Comparison of ENCODE assay signal across 8 mouse cellular contexts in genomic region chr3:52954656-52955055, GRCm38 (mm10).
DNase-seq lines count a peak whose midpoint lies in the region; ATAC-seq lines count a peak whose summit lies in the region.
"Had no signal": no experiment of that assay in that cellular context is flagged by ENCODE, and none has a peak within 500 bp of the region (broad histone marks: within the 10 kb centered on the region; RNA-seq: fewer than 3 reads in every experiment).

No protein-coding gene starts in this region.

- no peaks in the 10 kb centered on the region for H3K9me3 ChIP-seq in limb, embryonic 10.5 days (replicated peaks)

- peak; percentile 88 for ATAC-seq in CD4-positive, CD25-positive, alpha-beta regulatory T cell, adult 4 months

- H3K27ac ChIP-seq in brown adipose tissue, adult 24 weeks (replicated peaks; ENCODE audit: low read depth, low read length): peak overlapping the region; percentile 92
- H3K27ac ChIP-seq in limb, embryonic 10.5 days: no peak overlapping the region
- H3K27ac ChIP-seq: liver, embryonic 14.5 days had no signal

- DNase-seq in heart, postnatal 4 days: peak; percentile 60
- DNase-seq in lung, postnatal 10 days: peak; percentile 54
- no peak for DNase-seq in layer of hippocampus, adult 18-20 months (ENCODE audit: low spot score in 2 of 2)
- no peak for DNase-seq in yolk sac, embryonic 10.5 days (ENCODE audit: low spot score)
- DNase-seq in limb, embryonic 10.5 days (ENCODE audit: low spot score): no peak

- 77% methylated on average over 9 of the region's 9 CpGs for WGBS in limb, embryonic 10.5 days

- H3K36me3 ChIP-seq in limb, embryonic 10.5 days: no peaks in the 10 kb centered on the region

- H3K4me3 ChIP-seq in brown adipose tissue, adult 24 weeks (ENCODE audit: insufficient read depth, low read depth, low read length): no peak overlapping the region
- H3K4me3 ChIP-seq in limb, embryonic 10.5 days: no peak overlapping the region

- H3K27me3 ChIP-seq in limb, embryonic 10.5 days (ENCODE audit: low read depth, poor library complexity, severe bottlenecking): no peaks in the 10 kb centered on the region

- H3K4me1 ChIP-seq in brown adipose tissue, adult 24 weeks (ENCODE audit: control insufficient read depth, insufficient read depth, insufficient read length, low read length): peaks cover 12% of the 10 kb centered on the region; the same call in 1 of the 2 replicates
- H3K4me1 ChIP-seq in limb, embryonic 10.5 days: peaks cover 18% of the 10 kb centered on the region

Comparison
In these comparisons a context has a peak if more than half of its experiments do, and no peak if none do; other contexts are left out.
1. DNase-seq: peak in heart, postnatal 4 days (single experiment) and lung, postnatal 10 days (single experiment); none in layer of hippocampus, adult 18-20 months (0 of 2), yolk sac, embryonic 10.5 days (single experiment) and limb, embryonic 10.5 days (single experiment).